Mouse (Mus musculus) heart, embryonic 12.5 days (tissue): ENCODE data around the gene Pde10a. TPM values are rescaled to one million over a fixed set of nuclear protein-coding genes. Genes with fewer than 3 reads are reported as not detected.

Source experiments
- ATAC-seq: fragments of 200-750 bp; cut with Nextera tagmentation; 2 replicates; pipeline ENCODE4 v1.8.0; 2017; ENCODE audit warnings: moderate TSS enrichment, moderate library complexity; ENCODE audit not compliant: insufficient number of reproducible peaks, low FRiP score
- H3K27ac ChIP-seq: fragments of 300-500 bp; sonication (generic); 2 replicates; pipeline ENCODE4 v1.5.1; 2016; ENCODE audit warnings: mild to moderate bottlenecking, moderate library complexity; ENCODE audit not compliant: poor library complexity, severe bottlenecking
- H3K27me3 ChIP-seq: fragments of 300-500 bp; sonication (generic); replicated peaks from 2 replicates; pipeline ENCODE4 v1.6.1; 2016; ENCODE audit warnings: mild to moderate bottlenecking, moderate library complexity
- H3K36me3 ChIP-seq: fragments of 300-500 bp; sonication (generic); 2 replicates; pipeline ENCODE4 v1.6.1; 2016; ENCODE audit warnings: mild to moderate bottlenecking, moderate library complexity
- H3K4me1 ChIP-seq: fragments of 300-500 bp; sonication (generic); replicated peaks from 2 replicates; pipeline ENCODE4 v1.6.1; 2016; ENCODE audit warnings: mild to moderate bottlenecking
- H3K4me2 ChIP-seq: fragments of 300-500 bp; sonication (generic); 2 replicates; pipeline ENCODE4 v1.6.1; 2016; ENCODE audit warnings: mild to moderate bottlenecking, moderate library complexity
- H3K4me3 ChIP-seq: fragments of 300-500 bp; sonication (generic); 2 replicates; pipeline ENCODE4 v1.5.1; 2016; ENCODE audit warnings: mild to moderate bottlenecking
- H3K9ac ChIP-seq: fragments of 300-500 bp; sonication (generic); 2 replicates; pipeline ENCODE4 v1.6.1; 2016; ENCODE audit warnings: mild to moderate bottlenecking, moderate library complexity
- H3K9me3 ChIP-seq: fragments of 300-500 bp; sonication (generic); replicated peaks from 2 replicates; pipeline ENCODE4 v1.6.1; 2016; ENCODE audit warnings: mild to moderate bottlenecking, moderate library complexity
- WGBS: fragments of 180-500 bp; shearing (Covaris S2); methylation state at CpG from one replicate; pipeline ENCODE4 v1.1.7; 2016; 5-methylcytosine and 5-hydroxymethylcytosine counted together
- polyA plus RNA-seq: library from polyadenylated mRNA; unstranded; fragments of >200 nt; fragmentation: Nextera tagmentation; extraction: Ambion mirVana; gene quantifications from 2 replicates; pipeline ENCODE4 v1.2.1, GENCODE M21; 2016

The Pde10a gene
- polyA plus RNA-seq, 1 experiment from 2014 or later = 1.4 TPM

GRCm38 (mm10) chr17:8988119-8988807 is 463.1 kb downstream of the Pde10a start, which contains the start of gene 1700010I14Rik:
1700010I14Rik (plus strand) TSS chr17:8988333.
- H3K9ac ChIP-seq = no peak within 1 kb of the TSS
- peak; percentile 57; the same call in 1 of the 2 replicates for ATAC-seq
- WGBS = 7% methylated on average over 13 of the region's 13 CpGs

GRCm38 (mm10) chr17:8991160-8991559 is 466.0 kb downstream of the Pde10a start:
- WGBS = 36% methylated on average over 8 of the region's 8 CpGs
- Histone ChIP-seq H3K9ac (no peak overlapping the region), H3K4me3 (no peak overlapping the region), H3K36me3 (0 out of 2 replicates have a peak, but pooled peaks cover 2% of the 10 kb centered on the region), H3K27me3 (no peaks in the 10 kb centered on the region), H3K9me3 (no peaks in the 10 kb centered on the region), H3K4me1 (peaks cover 11% of the 10 kb centered on the region), H3K4me2 (no peak overlapping the region), H3K27ac (no peak overlapping the region)
- no peak for ATAC-seq

More at GRCm38 (mm10) chr17:8988119-8988807, 463.1 kb downstream of the Pde10a start, which contains the start of gene 1700010I14Rik:
- Histone ChIP-seq H3K36me3 (no peaks in the 10 kb centered on the region), H3K9me3 (no peaks in the 10 kb centered on the region), H3K4me3 (peak within 1 kb of the TSS; percentile 33), H3K4me2 (peak within 1 kb of the TSS; percentile 57), H3K27ac (no peak within 1 kb of the TSS), H3K4me1 (peaks cover 11% of the 10 kb centered on the region), H3K27me3 (no peaks in the 10 kb centered on the region)

- H3K36me3 ChIP-seq = 0 out of 2 replicates have a peak, but pooled peaks cover 2% of the 10 kb centered on the region
- ATAC-seq = no peak
- no peak overlapping the region for H3K4me2 ChIP-seq
- H3K4me3 ChIP-seq = no peak overlapping the region
- H3K27me3 ChIP-seq = no peaks in the 10 kb centered on the region
- no peaks in the 10 kb centered on the region for H3K9me3 ChIP-seq
- no peaks in the 10 kb centered on the region for H3K4me1 ChIP-seq
- WGBS = 59% methylated on average over 1 of the region's 1 CpGs
- no peak overlapping the region for H3K27ac ChIP-seq
- H3K9ac ChIP-seq = no peak overlapping the region
These were observed 470.2 kb downstream of the Pde10a start for GRCm38 (mm10) chr17:8995344-8995743.

DNA sequence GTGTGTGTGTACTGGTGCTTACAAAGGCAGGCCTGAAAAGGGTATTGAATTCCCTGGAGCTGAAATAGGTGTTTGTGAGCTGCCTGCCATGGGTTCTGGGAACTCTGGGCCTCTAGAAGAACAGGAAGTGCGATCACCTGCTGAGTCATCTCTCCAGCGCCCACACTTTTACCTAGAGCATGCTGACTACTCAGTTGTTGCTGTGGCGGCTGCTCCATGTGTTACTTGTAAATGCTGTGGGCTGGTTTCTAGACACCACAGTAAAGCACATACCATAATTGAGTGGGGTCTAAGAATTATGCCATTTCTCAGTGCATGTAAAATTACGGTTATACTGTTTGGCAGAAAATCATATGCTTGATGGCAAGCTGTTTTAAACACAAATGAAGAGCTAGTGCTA is 477.3 kb downstream of the Pde10a start:
- Histone ChIP-seq H3K4me3 (no peak overlapping the region), H3K9me3 (no peaks in the 10 kb centered on the region), H3K9ac (no peak overlapping the region), H3K36me3 (no peaks in the 10 kb centered on the region), H3K27ac (no peak overlapping the region), H3K27me3 (no peaks in the 10 kb centered on the region), H3K4me2 (no peak overlapping the region), H3K4me1 (no peaks in the 10 kb centered on the region)
- no peak for ATAC-seq
- 61% methylated on average over 4 of the region's 4 CpGs for WGBS

DNA sequence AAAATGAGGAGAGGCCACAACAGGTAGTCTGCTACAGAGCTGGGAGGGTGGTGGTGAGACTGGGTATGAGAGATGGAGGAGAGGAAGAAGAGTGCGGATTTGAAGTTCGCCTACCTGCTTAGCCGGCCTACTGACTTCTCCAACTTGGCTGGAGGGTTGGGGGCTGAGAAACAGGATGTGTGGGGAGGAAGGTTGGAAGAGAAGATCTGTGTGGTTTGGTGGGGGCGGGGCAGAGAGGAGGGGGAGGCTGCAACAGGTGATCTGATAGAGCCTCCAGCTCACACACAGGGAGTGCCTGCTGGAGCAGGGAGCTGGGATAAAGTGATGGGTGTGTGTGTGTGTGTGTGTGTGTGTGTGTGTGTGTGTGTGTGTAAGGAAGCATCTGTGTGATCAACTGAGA is 479.3 kb downstream of the Pde10a start:
- no peak overlapping the region for H3K4me2 ChIP-seq
- H3K36me3 ChIP-seq = no peaks in the 10 kb centered on the region
- no peak for ATAC-seq
- H3K4me1 ChIP-seq = no peaks in the 10 kb centered on the region
- H3K27me3 ChIP-seq = 0 out of 2 replicates have a peak, but pooled peaks cover 1% of the 10 kb centered on the region
- no peaks in the 10 kb centered on the region for H3K9me3 ChIP-seq
- no peak overlapping the region for H3K4me3 ChIP-seq
- H3K27ac ChIP-seq = no peak overlapping the region
- 85% methylated on average over 4 of the region's 4 CpGs for WGBS
- H3K9ac ChIP-seq = no peak overlapping the region

DNA sequence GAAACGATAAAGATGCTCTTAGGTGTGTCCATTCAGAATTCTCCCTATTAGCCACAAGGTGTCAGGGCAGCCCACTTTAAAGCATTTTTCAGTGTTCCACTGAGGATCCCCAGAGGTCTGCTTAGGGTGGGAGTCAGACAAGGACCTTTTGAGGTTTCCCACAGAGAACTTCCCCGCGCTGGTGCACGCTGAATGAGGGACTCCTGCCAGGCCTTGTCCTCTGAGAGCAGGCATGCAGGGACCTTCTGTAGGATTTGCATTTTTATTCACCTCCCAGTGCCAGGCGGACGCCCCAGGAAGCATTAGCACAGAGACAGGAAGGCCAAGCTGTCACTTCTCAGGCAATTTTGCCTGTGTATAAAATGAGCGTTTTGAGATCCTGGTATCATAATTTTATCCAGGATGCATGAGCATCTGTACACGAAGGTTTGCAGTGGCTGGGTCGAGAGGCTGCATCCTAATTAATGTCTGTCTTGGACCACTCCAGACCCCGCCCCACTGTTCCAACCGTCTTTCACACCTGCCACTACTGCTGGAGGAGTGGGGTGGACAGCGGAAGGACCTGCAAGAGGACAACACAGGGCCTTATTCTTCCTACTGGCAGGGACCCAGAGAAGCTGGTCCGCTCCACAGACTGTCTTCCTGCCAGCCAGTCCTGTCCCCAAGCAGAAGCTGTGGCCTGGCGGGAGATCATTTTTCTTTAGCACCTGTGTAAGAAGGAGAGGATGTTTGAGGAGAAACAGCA is 498.2 kb downstream of the Pde10a start:
- Histone ChIP-seq H3K36me3 (no peaks in the 10 kb centered on the region), H3K9ac (no peak overlapping the region), H3K9me3 (no peaks in the 10 kb centered on the region), H3K4me2 (no peak overlapping the region), H3K27me3 (peaks cover 6% of the 10 kb centered on the region), H3K27ac (no peak overlapping the region), H3K4me3 (no peak overlapping the region), H3K4me1 (no peaks in the 10 kb centered on the region)
- 28% methylated on average over 14 of the region's 14 CpGs for WGBS
- no peak for ATAC-seq

DNA sequence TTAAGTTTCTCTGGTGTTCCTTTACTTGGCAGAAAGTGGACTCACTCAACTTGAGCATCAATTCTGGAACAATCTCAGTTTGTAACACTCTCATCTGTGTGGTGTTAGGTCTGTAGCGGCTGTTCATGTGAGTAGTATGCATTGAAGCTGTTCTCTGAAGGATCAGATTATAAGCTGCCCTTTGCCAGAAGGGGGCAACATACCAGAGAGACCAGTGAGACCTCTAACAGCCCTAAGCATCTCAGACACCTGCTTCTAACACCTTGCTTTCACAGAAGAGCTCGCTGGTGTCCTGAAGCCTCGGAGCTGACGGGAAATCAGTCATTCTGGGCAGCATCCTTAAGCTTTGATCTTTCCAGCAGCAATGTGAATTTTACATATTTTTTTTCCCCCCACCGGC is 505.0 kb downstream of the Pde10a start:
- WGBS = 59% methylated on average over 5 of the region's 5 CpGs
- no peak overlapping the region for H3K27ac ChIP-seq
- no peaks in the 10 kb centered on the region for H3K36me3 ChIP-seq
- no peak overlapping the region for H3K9ac ChIP-seq
- peaks cover 13% of the 10 kb centered on the region for H3K27me3 ChIP-seq
- no peak overlapping the region for H3K4me2 ChIP-seq
- no peak overlapping the region for H3K4me3 ChIP-seq
- H3K9me3 ChIP-seq = no peaks in the 10 kb centered on the region
- ATAC-seq = no peak
- peaks cover 10% of the 10 kb centered on the region; the same call in 1 of the 2 replicates for H3K4me1 ChIP-seq

DNA sequence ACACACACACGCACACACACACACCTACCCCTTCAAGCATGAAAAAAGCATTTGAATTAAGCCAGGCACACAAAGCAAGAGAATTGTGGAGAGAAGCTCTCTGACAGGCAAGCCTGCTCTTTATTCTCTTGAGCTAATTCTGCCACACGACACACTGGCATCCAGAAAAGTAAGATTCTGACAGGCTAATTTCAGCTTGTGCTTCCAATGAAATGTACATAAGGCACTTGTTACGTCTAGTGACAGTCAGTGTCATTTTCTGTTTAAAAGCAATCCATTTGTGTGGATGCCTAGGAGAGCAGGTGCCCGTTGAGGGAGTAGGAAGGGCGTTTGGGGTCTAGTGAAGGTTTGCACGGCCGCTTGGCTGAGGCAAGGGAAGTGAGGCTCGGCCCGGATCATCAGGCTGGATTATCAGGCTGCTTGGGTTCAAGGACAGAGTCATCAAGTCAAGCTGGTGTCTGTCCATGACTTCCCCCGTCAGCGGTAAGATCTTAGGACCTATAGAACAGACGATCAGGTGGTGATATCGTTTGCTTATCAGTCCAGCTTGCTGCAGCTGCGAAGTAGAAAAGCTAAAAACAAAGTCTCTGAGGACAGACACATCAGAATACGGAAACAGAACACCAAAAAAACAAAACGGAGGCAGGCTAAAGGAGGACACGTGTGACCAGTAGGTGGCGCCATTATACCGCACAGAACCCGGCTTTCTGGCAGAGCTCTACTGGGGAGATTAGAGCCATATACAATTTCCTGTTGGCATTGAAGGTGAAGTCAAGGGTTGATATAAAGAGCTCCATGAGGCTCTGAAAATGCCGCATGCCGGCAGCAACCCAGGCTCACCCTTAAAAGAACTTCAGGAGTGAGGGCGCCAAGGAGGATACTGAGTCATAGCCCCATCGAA is 506.3 kb downstream of the Pde10a start:
- Histone ChIP-seq H3K4me1 (peaks cover 10% of the 10 kb centered on the region; the same call in 1 of the 2 replicates), H3K36me3 (no peaks in the 10 kb centered on the region), H3K27me3 (peaks cover 11% of the 10 kb centered on the region), H3K4me2 (peak overlapping the region; percentile 63), H3K27ac (no peak overlapping the region), H3K4me3 (peak overlapping the region; percentile 15; the same call in 1 of the 2 replicates), H3K9ac (no peak overlapping the region), H3K9me3 (no peaks in the 10 kb centered on the region)
- ATAC-seq = 0 out of 2 replicates have a peak, but pooled peaks have one; percentile 57
- 14% methylated on average over 24 of the region's 24 CpGs for WGBS

GRCm38 (mm10) chr17:9032362-9033044 is 507.3 kb downstream of the Pde10a start:
- Histone ChIP-seq H3K4me2 (no peak overlapping the region), H3K4me3 (no peak overlapping the region), H3K9ac (no peak overlapping the region), H3K36me3 (no peaks in the 10 kb centered on the region), H3K27ac (no peak overlapping the region), H3K27me3 (peaks cover 11% of the 10 kb centered on the region), H3K9me3 (no peaks in the 10 kb centered on the region), H3K4me1 (peaks cover 10% of the 10 kb centered on the region; the same call in 1 of the 2 replicates)
- no peak for ATAC-seq
- WGBS = 75% methylated on average over 6 of the region's 6 CpGs

- no peak overlapping the region for H3K4me3 ChIP-seq
- no peak overlapping the region for H3K9ac ChIP-seq
- 68% methylated on average over 5 of the region's 5 CpGs for WGBS
- H3K27me3 ChIP-seq = peaks cover 11% of the 10 kb centered on the region
- no peaks in the 10 kb centered on the region for H3K36me3 ChIP-seq
- peaks cover 10% of the 10 kb centered on the region; the same call in 1 of the 2 replicates for H3K4me1 ChIP-seq
- ATAC-seq = no peak
- no peaks in the 10 kb centered on the region for H3K9me3 ChIP-seq
- H3K27ac ChIP-seq = no peak overlapping the region
- H3K4me2 ChIP-seq = no peak overlapping the region
These were observed 508.3 kb downstream of the Pde10a start for GRCm38 (mm10) chr17:9033511-9033910.
